Comparison of ENCODE assay signal across 11 mouse cellular contexts in genomic region chr3:21268429-21269129, GRCm38 (mm10).
DNase-seq lines count a peak whose midpoint lies in the region.
"Had no signal": no experiment of that assay in that cellular context is flagged by ENCODE, and none has a peak within 500 bp of the region (broad histone marks: within the 10 kb centered on the region; RNA-seq: fewer than 3 reads in every experiment).

No protein-coding gene starts in this region.

- intact Hi-C loops in left cerebral cortex, postnatal 36 days (cut with DNase I) = no loop called here

- DNase-seq in embryo, embryonic 9.5 days (ENCODE audit: extremely low spot score) = peak; percentile 1
- no peak for DNase-seq in embryo, embryonic 10.5 days (ENCODE audit: low spot score)
- peak; percentile 72 for DNase-seq in urinary bladder, postnatal 14 days (ENCODE audit: low spot score)
- DNase-seq in urinary bladder, adult 2 months (ENCODE audit: low spot score) = no peak
- DNase-seq in heart, postnatal 4 days = peak; percentile 40
- DNase-seq in retina, postnatal 1 day = no peak
- no peak for DNase-seq in left cerebral cortex, postnatal 36 days (ENCODE audit: low spot score in 2 of 2)
- no peak for DNase-seq in cerebellum, adult 8-10 months
- DNase-seq: forebrain, postnatal 0 days; layer of hippocampus, postnatal 36 days; midbrain, embryonic 14.5 days had no signal

Comparison
In these comparisons a context has a peak if more than half of its experiments do, and no peak if none do; other contexts are left out.
1. DNase-seq: peak in embryo, embryonic 9.5 days (single experiment), urinary bladder, postnatal 14 days (single experiment) and heart, postnatal 4 days (single experiment); none in embryo, embryonic 10.5 days (single experiment), urinary bladder, adult 2 months (single experiment), retina, postnatal 1 day (single experiment), left cerebral cortex, postnatal 36 days (0 of 2) and cerebellum, adult 8-10 months (single experiment).